Mouse (Mus musculus) intestine, postnatal 0 days (tissue): ENCODE measurements around the gene Hmgn3. TPM values are rescaled to one million over a fixed set of nuclear protein-coding genes. Genes with fewer than 3 reads are reported as not detected.

Experiments
- ATAC-seq: fragments of 200-750 bp; cut with Nextera tagmentation; 2 replicates; pipeline ENCODE4 v1.8.0; 2017; ENCODE audit warnings: mild to moderate bottlenecking, moderate TSS enrichment, moderate library complexity
- H3K27ac ChIP-seq: fragments of 300-500 bp; sonication (generic); 2 replicates; pipeline ENCODE4 v1.5.1; 2014; ENCODE audit warnings: mild to moderate bottlenecking, low read depth, low read length, moderate library complexity
- H3K27me3 ChIP-seq: fragments of 300-500 bp; sonication (generic); replicated peaks from 2 replicates; pipeline ENCODE4 v1.6.1; 2014; ENCODE audit warnings: low read length, mixed read lengths; ENCODE audit not compliant: control insufficient read depth, insufficient read depth
- H3K36me3 ChIP-seq: fragments of 300-500 bp; sonication (generic); 2 replicates; pipeline ENCODE4 v1.6.1; 2014; ENCODE audit warnings: mild to moderate bottlenecking, moderate library complexity; ENCODE audit not compliant: control insufficient read depth, insufficient read depth
- H3K4me1 ChIP-seq: fragments of 300-500 bp; sonication (generic); replicated peaks from 2 replicates; pipeline ENCODE4 v1.6.1; 2014; ENCODE audit warnings: antibody characterized with exemption, low read length, mixed read lengths; ENCODE audit not compliant: control insufficient read depth, insufficient read depth
- H3K4me2 ChIP-seq: fragments of 300-500 bp; sonication (generic); replicated peaks from 2 replicates; pipeline ENCODE4 v1.6.1; 2014; ENCODE audit warnings: low read depth, mild to moderate bottlenecking, moderate library complexity
- H3K4me3 ChIP-seq: fragments of 300-500 bp; sonication (generic); 2 replicates; pipeline ENCODE4 v1.5.1; 2014; ENCODE audit warnings: low read depth, low read length
- H3K9ac ChIP-seq: fragments of 300-500 bp; sonication (generic); 2 replicates; pipeline ENCODE4 v1.6.1; 2014; ENCODE audit warnings: mild to moderate bottlenecking, low read depth, low read length
- H3K9me3 ChIP-seq: fragments of 300-500 bp; sonication (generic); 2 replicates; pipeline ENCODE4 v1.6.1; 2016; ENCODE audit warnings: mixed run types; ENCODE audit not compliant: control insufficient read depth
- CTCF ChIP-seq: sonication (generic); IDR thresholded peaks from 2 replicates; pipeline ENCODE4 v1.5.1; 2016; ENCODE audit warnings: low read depth, mild to moderate bottlenecking, control low read depth, antibody characterized with exemption, moderate library complexity
- WGBS: fragments of 180-500 bp; shearing (Covaris S2); extraction: QIAGEN DNeasy Blood & Tissue Kit; methylation state at CpG from one replicate; pipeline ENCODE4 v1.1.7; 2014; 5-methylcytosine and 5-hydroxymethylcytosine counted together
- polyA plus RNA-seq: library from polyadenylated mRNA; unstranded; fragments of >200 nt; fragmentation: Nextera tagmentation; extraction: Ambion mirVana; gene quantifications from 2 replicates; pipeline ENCODE4 v1.2.1, GENCODE M21; 2015

The Hmgn3 gene
- polyA plus RNA-seq, 1 experiment from 2014 or later: 40.2 TPM

DNA sequence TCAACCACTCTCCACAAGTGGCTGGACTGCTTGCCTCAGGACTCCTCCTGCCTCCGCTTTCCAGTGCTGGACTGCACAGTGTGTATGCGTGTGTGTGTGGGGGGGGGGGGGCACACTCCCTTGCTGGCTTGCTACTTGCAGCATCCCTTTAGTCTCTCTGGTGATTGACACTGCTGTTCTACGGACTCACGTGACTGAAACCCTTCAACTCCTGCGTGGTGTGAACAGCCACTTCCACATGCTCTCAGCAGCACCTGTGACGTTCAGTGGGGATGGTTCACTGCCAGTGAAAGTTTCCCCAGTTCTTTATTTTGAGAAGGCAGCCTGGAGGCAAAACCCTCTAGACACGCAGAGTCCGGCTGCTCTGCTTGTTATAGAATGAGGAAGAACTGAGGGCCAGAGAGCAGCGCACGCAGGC lies 32.7 kb downstream of the Hmgn3 start:
- H3K4me1 ChIP-seq: no peaks in the 10 kb centered on the region
- no peak overlapping the region for H3K4me3 ChIP-seq
- H3K27me3 ChIP-seq: no peaks in the 10 kb centered on the region
- H3K27ac ChIP-seq: no peak overlapping the region
- no peak overlapping the region for H3K4me2 ChIP-seq
- ATAC-seq: no peak
- no peak for TF ChIP-seq CTCF
- WGBS: 84% methylated on average over 10 of the region's 10 CpGs
- H3K9me3 ChIP-seq: no peaks in the 10 kb centered on the region
- no peak overlapping the region for H3K9ac ChIP-seq
- no peaks in the 10 kb centered on the region for H3K36me3 ChIP-seq

DNA sequence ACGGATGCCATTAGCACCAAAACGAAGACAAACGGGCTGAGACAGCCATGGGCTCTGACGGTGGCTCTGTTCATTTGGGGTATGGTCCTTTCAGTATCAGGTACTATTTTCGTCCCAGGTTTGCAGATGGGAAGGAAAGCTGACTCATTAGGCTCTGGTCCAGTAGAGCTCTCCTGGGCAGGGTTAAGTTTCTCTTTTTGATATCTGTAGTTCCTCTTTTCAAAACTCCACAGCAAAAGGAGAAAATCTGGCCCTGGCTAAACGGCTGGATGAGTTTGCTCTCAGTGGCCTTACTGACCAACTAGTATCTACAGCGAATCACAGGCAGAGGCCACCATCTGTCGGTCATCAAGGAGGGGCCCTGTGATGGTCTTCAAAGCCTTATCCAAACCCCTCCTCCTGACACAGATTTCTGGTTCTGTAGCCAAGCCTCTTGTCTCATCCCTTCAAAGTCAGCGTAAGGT lies 34.1 kb downstream of the Hmgn3 start:
- TF ChIP-seq CTCF: no peak
- ATAC-seq: no peak
- Histone ChIP-seq H3K9me3 (no peaks in the 10 kb centered on the region), H3K27ac (no peak overlapping the region), H3K36me3 (no peaks in the 10 kb centered on the region), H3K4me1 (no peaks in the 10 kb centered on the region), H3K9ac (no peak overlapping the region), H3K27me3 (no peaks in the 10 kb centered on the region), H3K4me3 (no peak overlapping the region), H3K4me2 (no peak overlapping the region)
- 77% methylated on average over 9 of the region's 9 CpGs for WGBS

DNA sequence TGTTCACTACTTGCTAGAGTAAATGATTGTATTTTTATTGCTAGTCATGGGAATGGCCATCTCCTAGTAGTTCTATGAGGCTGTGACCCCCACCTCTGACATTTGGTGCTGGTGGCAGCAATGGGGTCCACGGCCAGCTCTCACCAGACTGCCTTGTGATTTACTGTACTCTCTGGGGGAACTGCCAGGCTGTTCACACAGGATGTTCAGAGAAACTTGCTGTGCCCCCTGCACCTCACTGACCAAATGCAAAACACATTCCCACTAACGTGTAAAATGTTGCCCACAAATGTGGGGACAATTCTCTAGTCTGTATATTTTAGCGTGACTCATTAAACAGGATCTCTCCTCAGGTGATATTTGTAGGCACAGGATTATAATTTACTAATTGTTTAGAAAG lies 34.7 kb downstream of the Hmgn3 start:
- 83% methylated on average over 3 of the region's 3 CpGs for WGBS
- Histone ChIP-seq H3K4me1 (no peaks in the 10 kb centered on the region), H3K36me3 (no peaks in the 10 kb centered on the region), H3K9ac (no peak overlapping the region), H3K4me3 (no peak overlapping the region), H3K27ac (no peak overlapping the region), H3K27me3 (no peaks in the 10 kb centered on the region), H3K9me3 (no peaks in the 10 kb centered on the region), H3K4me2 (no peak overlapping the region)
- no peak for ATAC-seq
- TF ChIP-seq CTCF: no peak

DNA sequence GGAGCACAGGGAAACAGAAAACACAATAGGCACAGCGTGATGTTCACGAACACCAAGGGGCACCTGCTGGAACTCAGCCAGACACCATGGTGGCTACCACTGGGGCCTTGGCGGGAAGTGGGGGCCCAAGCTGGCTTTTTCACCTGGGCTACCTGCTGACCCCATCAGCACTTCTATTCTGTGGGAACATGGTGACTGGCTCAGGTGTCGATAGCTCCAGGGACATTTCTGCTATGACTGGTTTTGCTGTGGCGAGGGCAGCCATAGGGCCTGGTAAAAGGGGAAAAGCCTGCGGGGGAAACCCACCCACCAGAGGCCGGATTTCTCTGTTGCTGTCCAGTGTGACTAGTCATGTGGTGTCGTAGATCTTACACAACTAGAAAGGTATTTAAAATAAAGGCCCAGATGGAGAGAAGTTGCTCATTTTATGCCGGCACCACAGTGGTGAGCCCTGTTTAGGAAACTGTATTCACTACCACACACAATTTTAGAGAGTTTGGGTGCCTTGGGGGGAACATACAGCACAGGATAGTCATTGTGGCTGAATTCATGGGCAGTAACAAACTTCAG lies 35.3 kb downstream of the Hmgn3 start:
- H3K4me3 ChIP-seq: no peak overlapping the region
- TF ChIP-seq CTCF: no peak
- no peak overlapping the region for H3K9ac ChIP-seq
- 88% methylated on average over 9 of the region's 9 CpGs for WGBS
- no peaks in the 10 kb centered on the region for H3K9me3 ChIP-seq
- ATAC-seq: no peak
- no peaks in the 10 kb centered on the region for H3K36me3 ChIP-seq
- no peaks in the 10 kb centered on the region for H3K4me1 ChIP-seq
- no peak overlapping the region for H3K27ac ChIP-seq
- H3K27me3 ChIP-seq: no peaks in the 10 kb centered on the region
- H3K4me2 ChIP-seq: no peak overlapping the region

GRCm38 (mm10) chr9:83110406-83111116 lies 35.9 kb downstream of the Hmgn3 start:
- 84% methylated on average over 9 of the region's 9 CpGs for WGBS

DNA sequence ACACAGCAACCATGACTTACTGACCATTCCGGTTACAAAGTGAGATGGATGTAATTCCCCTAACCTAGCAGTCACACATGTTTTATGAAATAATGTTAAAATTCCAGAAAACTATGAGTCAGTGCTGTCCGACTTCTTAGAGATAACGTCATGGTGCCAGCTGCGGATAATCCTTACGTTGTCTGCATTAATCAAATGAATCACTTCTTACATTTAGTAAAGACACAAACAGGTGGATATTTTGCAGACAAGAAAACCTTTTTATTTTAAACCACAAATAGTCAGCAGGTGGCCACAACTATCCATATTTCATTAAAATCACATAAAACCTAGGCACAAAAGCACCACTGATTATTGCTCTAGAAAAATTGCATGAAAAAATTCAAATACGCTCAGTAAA lies 36.8 kb downstream of the Hmgn3 start:
- no peaks in the 10 kb centered on the region for H3K27me3 ChIP-seq
- ATAC-seq: no peak
- WGBS: 90% methylated on average over 6 of the region's 6 CpGs
- no peaks in the 10 kb centered on the region for H3K4me1 ChIP-seq
- no peak for TF ChIP-seq CTCF
- H3K4me2 ChIP-seq: no peak overlapping the region
- no peaks in the 10 kb centered on the region for H3K9me3 ChIP-seq
- H3K4me3 ChIP-seq: no peak overlapping the region
- H3K36me3 ChIP-seq: no peaks in the 10 kb centered on the region
- H3K9ac ChIP-seq: no peak overlapping the region
- H3K27ac ChIP-seq: no peak overlapping the region

More at GRCm38 (mm10) chr9:83110406-83111116, 35.9 kb downstream of the Hmgn3 start:
- TF ChIP-seq CTCF: no peak
- H3K27ac ChIP-seq: no peak overlapping the region
- H3K9ac ChIP-seq: no peak overlapping the region
- no peak overlapping the region for H3K4me3 ChIP-seq
- H3K27me3 ChIP-seq: no peaks in the 10 kb centered on the region
- no peaks in the 10 kb centered on the region for H3K36me3 ChIP-seq
- H3K4me2 ChIP-seq: no peak overlapping the region
- no peak for ATAC-seq
- no peaks in the 10 kb centered on the region for H3K9me3 ChIP-seq
- no peaks in the 10 kb centered on the region for H3K4me1 ChIP-seq
